Mouse (Mus musculus): ENCODE measurements around the gene Ufd1. TPM values are rescaled to one million over a fixed set of nuclear protein-coding genes. Genes with fewer than 3 reads are reported as not detected.
"Not testable (repeated sequence)": the region's sequence is repeated elsewhere in the genome, so short reads cannot be mapped to it uniquely, and the experiment has no call there.

Ufd1 gene
- polyA plus RNA-seq, 1 experiment = 18.0 TPM

- Histone ChIP-seq H3K36me3 (ENCODE audit: control insufficient read depth, insufficient read depth, low read length) (peaks cover 44% of the 10 kb centered on the region), H3K4me3 (ENCODE audit: extremely low read depth, insufficient read depth, insufficient read length) (no peak overlapping the region), H3K4me1 (ENCODE audit: control insufficient read depth, insufficient read depth, insufficient read length) (no peaks in the 10 kb centered on the region), H3K27me3 (ENCODE audit: control insufficient read depth, insufficient read depth, low read length) (no peaks in the 10 kb centered on the region), H3K27ac (ENCODE audit: insufficient read depth, low read length) (no peak overlapping the region)
- TF ChIP-seq CTCF (IDR thresholded peaks at IDR 0.05; ENCODE audit: extremely low read depth, insufficient read depth, insufficient read length, insufficient replicate concordance) = no peak
- no peak for TF ChIP-seq POLR2A (IDR thresholded peaks at IDR 0.05; ENCODE audit: low read depth, low read length)
- 89% methylated on average over 6 of the region's 6 CpGs for WGBS
- DNase-seq (ENCODE audit: low read depth in 1 of 2, low spot score in 2 of 2) = no peak
Observed at GRCm38 (mm10) chr16:18829102-18829501, 17.5 kb downstream of the Ufd1 start.

- TF ChIP-seq CTCF (IDR thresholded peaks at IDR 0.05; ENCODE audit: extremely low read depth, insufficient read depth, insufficient read length, insufficient replicate concordance) (no peak), POLR2A (IDR thresholded peaks at IDR 0.05; ENCODE audit: low read depth, low read length) (no peak)
- no peaks in the 10 kb centered on the region for H3K27me3 ChIP-seq (ENCODE audit: control insufficient read depth, insufficient read depth, low read length)
- no peak overlapping the region for H3K27ac ChIP-seq (ENCODE audit: insufficient read depth, low read length)
- 84% methylated on average over 2 of the region's 2 CpGs for WGBS
- H3K36me3 ChIP-seq (ENCODE audit: control insufficient read depth, insufficient read depth, low read length) = peaks cover 16% of the 10 kb centered on the region
- H3K4me1 ChIP-seq (ENCODE audit: control insufficient read depth, insufficient read depth, insufficient read length) = no peaks in the 10 kb centered on the region; the same call in 1 of the 2 replicates
- H3K4me3 ChIP-seq (ENCODE audit: extremely low read depth, insufficient read depth, insufficient read length) = no peak overlapping the region
- no peak for DNase-seq (ENCODE audit: low read depth in 1 of 2, low spot score in 2 of 2)
Observed at GRCm38 (mm10) chr16:18833486-18833885, 21.9 kb downstream of the Ufd1 start.

DNA sequence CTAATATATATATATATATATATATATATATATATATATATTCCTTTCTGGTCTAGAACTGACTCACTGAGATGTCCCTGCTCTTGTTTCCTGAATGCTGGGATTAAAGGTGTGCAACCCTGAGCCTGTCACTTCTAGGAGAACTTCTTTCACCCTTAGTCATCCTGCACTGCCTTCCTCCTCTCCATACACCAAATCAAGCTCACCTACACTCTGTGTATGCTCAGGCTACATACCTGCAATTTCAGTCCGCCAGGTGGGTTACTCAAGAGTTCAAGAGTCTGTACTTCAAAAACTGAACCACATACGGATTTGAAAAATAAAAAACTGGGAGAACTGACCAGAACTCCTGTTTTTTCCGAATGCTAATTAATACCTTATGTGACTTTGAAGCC, 24.5 kb downstream of the Ufd1 start:
- TF ChIP-seq CTCF (IDR thresholded peaks at IDR 0.05; ENCODE audit: extremely low read depth, insufficient read depth, insufficient read length, insufficient replicate concordance) (no peak), POLR2A (IDR thresholded peaks at IDR 0.05; ENCODE audit: low read depth, low read length) (no peak)
- H3K27me3 ChIP-seq (ENCODE audit: control insufficient read depth, insufficient read depth, low read length) = no peaks in the 10 kb centered on the region
- H3K4me3 ChIP-seq (ENCODE audit: extremely low read depth, insufficient read depth, insufficient read length) = peak overlapping the region; percentile 90; the same call in 1 of the 2 replicates
- WGBS = 33% methylated on average over 3 of the region's 3 CpGs
- DNase-seq (ENCODE audit: low read depth in 1 of 2, low spot score in 2 of 2) = no peak
- H3K4me1 ChIP-seq (ENCODE audit: control insufficient read depth, insufficient read depth, insufficient read length) = no peaks in the 10 kb centered on the region; the same call in 1 of the 2 replicates
- H3K36me3 ChIP-seq (ENCODE audit: control insufficient read depth, insufficient read depth, low read length) = peaks cover 12% of the 10 kb centered on the region
- no peak overlapping the region for H3K27ac ChIP-seq (ENCODE audit: insufficient read depth, low read length)

GRCm38 (mm10) chr16:18836468-18837208, 25.1 kb downstream of the Ufd1 start, which contains the start of the genes 2510002D24Rik and Gm28539:
TSS of gene 2510002D24Rik (plus strand) at chr16:18836578.
TSS of gene Gm28539 (plus strand) at chr16:18836584.
- TF ChIP-seq POLR2A (IDR thresholded peaks at IDR 0.05; ENCODE audit: low read depth, low read length) = peak; percentile 86
- no peak for TF ChIP-seq CTCF (IDR thresholded peaks at IDR 0.05; ENCODE audit: extremely low read depth, insufficient read depth, insufficient read length, insufficient replicate concordance)
- Histone ChIP-seq H3K36me3 (ENCODE audit: control insufficient read depth, insufficient read depth, low read length) (peaks cover 10% of the 10 kb centered on the region), H3K4me3 (ENCODE audit: extremely low read depth, insufficient read depth, insufficient read length) (peak within 1 kb of the TSS; percentile 90), H3K27ac (ENCODE audit: insufficient read depth, low read length) (peak within 1 kb of the TSS; percentile 58), H3K4me1 (ENCODE audit: control insufficient read depth, insufficient read depth, insufficient read length) (no peaks in the 10 kb centered on the region; the same call in 1 of the 2 replicates), H3K27me3 (ENCODE audit: control insufficient read depth, insufficient read depth, low read length) (no peaks in the 10 kb centered on the region)
- DNase-seq (ENCODE audit: low read depth in 1 of 2, low spot score in 2 of 2) = peak; percentile 95 to 97
- WGBS = 1% methylated on average over 46 of the region's 46 CpGs

DNA sequence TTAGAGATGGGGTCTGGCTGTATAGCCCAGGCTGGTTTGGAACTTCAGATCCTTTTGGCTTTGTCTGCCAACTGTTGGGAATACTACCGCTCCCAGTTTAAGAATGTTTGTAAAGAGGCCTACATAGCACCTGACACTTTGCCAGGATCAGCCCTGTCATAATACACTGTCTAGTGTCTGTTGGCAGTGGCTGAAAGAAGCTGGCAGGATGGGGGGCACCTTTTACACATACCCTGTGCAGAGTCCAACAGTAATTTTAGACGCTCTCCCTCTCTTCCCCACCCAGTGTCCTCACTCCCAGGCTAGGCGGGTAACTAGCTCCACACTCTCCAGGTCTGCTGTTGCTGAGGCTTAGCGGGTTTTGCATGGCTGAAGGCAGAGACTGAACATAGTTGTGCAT, 26.8 kb downstream of the Ufd1 start:
- no peaks in the 10 kb centered on the region for H3K27me3 ChIP-seq (ENCODE audit: control insufficient read depth, insufficient read depth, low read length)
- 98% methylated on average over 4 of the region's 4 CpGs for WGBS
- no peak for DNase-seq (ENCODE audit: low read depth in 1 of 2, low spot score in 2 of 2)
- no peak overlapping the region for H3K27ac ChIP-seq (ENCODE audit: insufficient read depth, low read length)
- H3K4me1 ChIP-seq (ENCODE audit: control insufficient read depth, insufficient read depth, insufficient read length) = no peaks in the 10 kb centered on the region; the same call in 1 of the 2 replicates
- TF ChIP-seq CTCF (IDR thresholded peaks at IDR 0.05; ENCODE audit: extremely low read depth, insufficient read depth, insufficient read length, insufficient replicate concordance) (no peak), POLR2A (IDR thresholded peaks at IDR 0.05; ENCODE audit: low read depth, low read length) (no peak)
- no peak overlapping the region for H3K4me3 ChIP-seq (ENCODE audit: extremely low read depth, insufficient read depth, insufficient read length)
- peaks cover 7% of the 10 kb centered on the region for H3K36me3 ChIP-seq (ENCODE audit: control insufficient read depth, insufficient read depth, low read length)

- Histone ChIP-seq H3K4me1 (ENCODE audit: control insufficient read depth, insufficient read depth, insufficient read length) (no peaks in the 10 kb centered on the region), H3K27ac (ENCODE audit: insufficient read depth, low read length) (no peak overlapping the region), H3K36me3 (ENCODE audit: control insufficient read depth, insufficient read depth, low read length) (no peaks in the 10 kb centered on the region), H3K4me3 (ENCODE audit: extremely low read depth, insufficient read depth, insufficient read length) (no peak overlapping the region), H3K27me3 (ENCODE audit: control insufficient read depth, insufficient read depth, low read length) (no peaks in the 10 kb centered on the region)
- TF ChIP-seq POLR2A (IDR thresholded peaks at IDR 0.05; ENCODE audit: low read depth, low read length) (no peak), CTCF (IDR thresholded peaks at IDR 0.05; ENCODE audit: extremely low read depth, insufficient read depth, insufficient read length, insufficient replicate concordance) (no peak)
- 92% methylated on average over 15 of the region's 15 CpGs for WGBS
- no peak for DNase-seq (ENCODE audit: low read depth in 1 of 2, low spot score in 2 of 2)
Observed at GRCm38 (mm10) chr16:18846301-18846820, 34.8 kb downstream of the Ufd1 start.

DNA sequence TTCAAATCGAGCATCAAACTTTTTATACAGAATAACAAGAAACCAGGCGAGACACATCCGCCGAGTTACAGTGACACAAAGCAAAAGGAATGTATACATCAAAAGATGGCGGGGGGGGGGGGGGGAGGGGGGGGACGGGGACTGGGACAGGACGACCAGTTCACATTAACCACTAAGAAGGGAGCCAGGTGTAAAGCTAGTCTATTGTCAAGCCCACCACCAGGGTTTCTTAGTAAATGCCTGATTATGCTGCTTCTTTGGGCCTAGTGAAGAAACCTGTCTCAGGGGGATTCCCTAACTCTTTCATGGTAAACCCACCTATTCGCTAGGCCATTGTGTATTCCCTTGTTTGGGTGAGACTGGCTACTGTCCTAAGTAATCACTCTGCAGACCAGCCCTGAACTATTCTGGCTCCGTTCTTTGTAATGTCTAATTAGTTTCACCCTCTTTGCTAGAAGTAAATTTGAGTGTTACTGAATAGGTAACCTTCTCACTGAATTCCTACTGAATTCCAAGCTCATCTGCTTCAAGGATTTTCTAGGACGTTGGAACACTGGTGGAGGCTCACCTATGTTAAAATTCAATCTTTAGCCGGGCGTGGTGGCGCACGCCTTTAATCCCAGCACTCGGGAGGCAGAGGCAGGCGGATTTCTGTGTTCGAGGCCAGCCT, 38.1 kb downstream of the Ufd1 start:
- not testable (repeated sequence) for H3K4me3 ChIP-seq (ENCODE audit: extremely low read depth, insufficient read depth, insufficient read length); H3K4me1 ChIP-seq (ENCODE audit: control insufficient read depth, insufficient read depth, insufficient read length); H3K27me3 ChIP-seq (ENCODE audit: control insufficient read depth, insufficient read depth, low read length); H3K27ac ChIP-seq (ENCODE audit: insufficient read depth, low read length); DNase-seq (ENCODE audit: low read depth in 1 of 2, low spot score in 2 of 2); H3K36me3 ChIP-seq (ENCODE audit: control insufficient read depth, insufficient read depth, low read length)
- WGBS = 89% methylated on average over 16 of the region's 17 CpGs

Data from spleen, adult 2 months (tissue).